26 mouse cellular contexts compared by ENCODE assay signal in genomic region chr11:65213806-65214205, GRCm38 (mm10). TPM values are rescaled to one million over a fixed set of nuclear protein-coding genes. Genes with fewer than 3 reads are reported as not detected.
DNase-seq lines count a peak whose midpoint lies in the region; ATAC-seq and TF ChIP-seq lines count a peak whose summit lies in the region.
"Had no signal": no experiment of that assay in that cellular context is flagged by ENCODE, and none has a peak within 500 bp of the region (broad histone marks: within the 10 kb centered on the region; RNA-seq: fewer than 3 reads in every experiment).

No protein-coding gene starts in this region.

- H3K36me3 ChIP-seq in heart, embryonic 11.5 days (ENCODE audit: control insufficient read depth, insufficient read depth, low read length): peaks cover 12% of the 10 kb centered on the region
- H3K36me3 ChIP-seq in heart, embryonic 14.5 days (ENCODE audit: control insufficient read depth, insufficient read depth, low read length): peaks cover 60% of the 10 kb centered on the region
- H3K36me3 ChIP-seq in heart, embryonic 10.5 days: peaks cover 27% of the 10 kb centered on the region
- H3K36me3 ChIP-seq in heart, embryonic 16.5 days (ENCODE audit: control insufficient read depth, insufficient read depth): peaks cover 14% of the 10 kb centered on the region
- H3K36me3 ChIP-seq in CH12.LX (replicated peaks in 1 of 2; ENCODE audit: control insufficient read depth in 1 of 2, insufficient read depth in 1 of 2, low read length in 1 of 2): no peaks in the 10 kb centered on the region
- H3K36me3 ChIP-seq in kidney, adult 2 months (ENCODE audit: control insufficient read depth, insufficient read depth, low read length): no peaks in the 10 kb centered on the region
- H3K36me3 ChIP-seq: embryonic facial prominence, embryonic 10.5 days; embryonic facial prominence, embryonic 12.5 days; forebrain, embryonic 15.5 days; G1E had no signal

- H3K9ac ChIP-seq in heart, embryonic 11.5 days (ENCODE audit: low read depth, low read length): no peak overlapping the region
- no peak overlapping the region for H3K9ac ChIP-seq in heart, embryonic 14.5 days (ENCODE audit: low read length)
- H3K9ac ChIP-seq in heart, embryonic 16.5 days (ENCODE audit: low read length): no peak overlapping the region
- H3K9ac ChIP-seq in CH12.LX (ENCODE audit: insufficient read depth, low read depth): no peak overlapping the region
- H3K9ac ChIP-seq: embryonic facial prominence, embryonic 12.5 days; forebrain, embryonic 13.5 days; forebrain, embryonic 15.5 days had no signal

- dilution Hi-C loops in CH12.LX (cut with MboI; ENCODE audit: extremely low pct_ligation_motif_present, extremely low pct_unique_long_range_greater_than_20kb, low sequenced_read_pairs): no loop called here

- intact Hi-C loops in heart, postnatal 25 days (cut with DNase I): loop anchor here (10.0 kb wide), 1 partner anchor 151 kb away; no protein-coding TSS in a partner anchor

- no peak for DNase-seq in heart, postnatal 25 days (ENCODE audit: low spot score)
- no peak for DNase-seq in heart, embryonic 10.5 days (ENCODE audit: low spot score)
- DNase-seq in heart, postnatal 4 days: no peak
- DNase-seq in CH12.LX (ENCODE audit: extremely low read depth): peak; percentile 75
- DNase-seq in kidney, adult 2 months: no peak
- DNase-seq: adrenal gland, adult 8-10 months; adrenal gland, postnatal 14 days; adrenal gland, postnatal 36 days; cerebellum, adult 11-12 months; cerebellum, adult 2 months; cerebellum, adult 9-10 months; cerebellum, postnatal 10 days; cerebellum, postnatal 25 days had no signal

- in situ Hi-C loops in CH12.LX (cut with MboI; ENCODE audit: low pct_ligation_motif_present, low pct_unique_long_range_greater_than_20kb, low sequenced_read_pairs): no loop called here

- TF ChIP-seq EP300 in CH12.LX (IDR thresholded peaks at IDR 0.05; ENCODE audit: low read length): peak; percentile 86

- H3K79me2 ChIP-seq in CH12.LX (replicated peaks; ENCODE audit: control insufficient read depth, extremely low read depth, insufficient read depth, poor library complexity, severe bottlenecking): no peaks in the 10 kb centered on the region

- no peak for TF ChIP-seq CTCF in CH12.LX (conservative IDR thresholded peaks at IDR 0.05 in 1 of 2, IDR thresholded peaks at IDR 0.05 in 1 of 2; ENCODE audit: low read depth in 2 of 2, low read length in 2 of 2)
- TF ChIP-seq CTCF in kidney, adult 2 months (conservative IDR thresholded peaks at IDR 0.05; ENCODE audit: insufficient read depth, insufficient read length, low read depth, low read length): no peak

- no peak for TF ChIP-seq RAD21 in CH12.LX (IDR thresholded peaks at IDR 0.05; ENCODE audit: low read depth, low read length)

- no peak overlapping the region for H3K4me3 ChIP-seq in heart, embryonic 11.5 days (ENCODE audit: low read depth, low read length)
- H3K4me3 ChIP-seq in heart, embryonic 14.5 days (ENCODE audit: control insufficient read depth in 1 of 2, insufficient read depth in 1 of 2, low read depth in 1 of 2, low read length in 2 of 2): no peak overlapping the region
- no peak overlapping the region for H3K4me3 ChIP-seq in heart, embryonic 10.5 days
- no peak overlapping the region for H3K4me3 ChIP-seq in heart, embryonic 16.5 days (ENCODE audit: low read length)
- H3K4me3 ChIP-seq in CH12.LX (replicated peaks in 1 of 3; ENCODE audit: low read depth in 2 of 3, low read length in 2 of 3, poor library complexity in 1 of 3): no peak overlapping the region
- H3K4me3 ChIP-seq in kidney, adult 2 months (ENCODE audit: insufficient read depth, low read depth, low read length): no peak overlapping the region
- H3K4me3 ChIP-seq: embryonic facial prominence, embryonic 10.5 days; embryonic facial prominence, embryonic 12.5 days; forebrain, embryonic 13.5 days; forebrain, embryonic 15.5 days had no signal

- no peak for ATAC-seq in heart, embryonic 11.5 days (replicated peaks; ENCODE audit: insufficient number of reproducible peaks, low FRiP score, low TSS enrichment)
- no peak for ATAC-seq in heart, embryonic 14.5 days (ENCODE audit: insufficient number of reproducible peaks, insufficient read depth, low FRiP score, low read depth)
- no peak for ATAC-seq in heart, embryonic 16.5 days (replicated peaks; ENCODE audit: extremely low read depth, insufficient read depth, low FRiP score)
- ATAC-seq: activated CD4-positive, CD25-positive, alpha-beta regulatory T cell, adult 4 months; forebrain, embryonic 13.5 days; forebrain, embryonic 15.5 days; Patski had no signal

- H3K4me2 ChIP-seq in heart, embryonic 11.5 days: no peak overlapping the region
- H3K4me2 ChIP-seq in heart, embryonic 14.5 days (ENCODE audit: low read length): no peak overlapping the region
- H3K4me2 ChIP-seq in heart, embryonic 16.5 days (ENCODE audit: low read depth, low read length): no peak overlapping the region
- H3K4me2 ChIP-seq in CH12.LX (ENCODE audit: insufficient read depth, low read depth, poor library complexity, severe bottlenecking): no peak overlapping the region
- H3K4me2 ChIP-seq: embryonic facial prominence, embryonic 12.5 days; forebrain, embryonic 13.5 days; forebrain, embryonic 15.5 days had no signal

- TF ChIP-seq POLR2A in CH12.LX (IDR thresholded peaks at IDR 0.05; ENCODE audit: low read depth, low read length): no peak
- TF ChIP-seq POLR2A in kidney, adult 2 months (IDR thresholded peaks at IDR 0.05; ENCODE audit: low read depth, low read length): no peak

- WGBS in heart, embryonic 11.5 days (ENCODE audit: insufficient replicate concordance): 85% methylated on average over 2 of the region's 2 CpGs
- 80% methylated on average over 2 of the region's 2 CpGs for whole genome bisulfite sequencing in heart, embryonic 14.5 days
- WGBS in heart, embryonic 10.5 days: 93% methylated on average over 2 of the region's 2 CpGs
- WGBS in heart, embryonic 16.5 days: 86% methylated on average over 2 of the region's 2 CpGs
- 88% methylated on average over 2 of the region's 2 CpGs for WGBS in kidney, adult 2 months

- H3K27ac ChIP-seq in heart, embryonic 11.5 days (ENCODE audit: low read depth, low read length): 0 out of 2 replicates have a peak overlapping the region, but pooled peaks have one; percentile 6
- 0 out of 4 replicates have a peak overlapping the region, but pooled peaks have one; percentile 24 to 32 for H3K27ac ChIP-seq in heart, embryonic 14.5 days (replicated peaks in 1 of 2; ENCODE audit: control insufficient read depth in 1 of 2, insufficient read depth in 1 of 2, low read depth in 2 of 2, low read length in 2 of 2)
- no peak overlapping the region; the same call in 1 of the 2 replicates for H3K27ac ChIP-seq in heart, embryonic 10.5 days
- H3K27ac ChIP-seq in heart, embryonic 16.5 days (ENCODE audit: low read length): 0 out of 2 replicates have a peak overlapping the region, but pooled peaks have one; percentile 5
- no peak overlapping the region for H3K27ac ChIP-seq in CH12.LX (ENCODE audit: insufficient read depth, low read depth)
- H3K27ac ChIP-seq in kidney, adult 2 months (ENCODE audit: insufficient read depth, low read depth, low read length): no peak overlapping the region
- H3K27ac ChIP-seq: embryonic facial prominence, embryonic 10.5 days; embryonic facial prominence, embryonic 12.5 days; forebrain, embryonic 13.5 days; forebrain, embryonic 15.5 days had no signal

- H3K4me1 ChIP-seq in heart, embryonic 11.5 days (ENCODE audit: control insufficient read depth, insufficient read depth, low read length): peaks cover 43% of the 10 kb centered on the region
- peaks cover 28 to 52% of the 10 kb centered on the region in 2 experiments for H3K4me1 ChIP-seq in heart, embryonic 14.5 days (ENCODE audit: control insufficient read depth in 2 of 2, insufficient read depth in 2 of 2, low read length in 2 of 2)
- H3K4me1 ChIP-seq in heart, embryonic 10.5 days: peaks cover 58% of the 10 kb centered on the region
- H3K4me1 ChIP-seq in heart, embryonic 16.5 days (ENCODE audit: control insufficient read depth, insufficient read depth, low read length): peaks cover 37% of the 10 kb centered on the region
- H3K4me1 ChIP-seq in CH12.LX (ENCODE audit: control insufficient read depth in 1 of 2, insufficient read depth in 2 of 2): peaks cover 0 to 45% of the 10 kb centered on the region in 2 experiments; a peak in 2 of 4 replicates
- no peaks in the 10 kb centered on the region for H3K4me1 ChIP-seq in kidney, adult 2 months (ENCODE audit: control insufficient read depth, insufficient read depth, low read length)
- H3K4me1 ChIP-seq: embryonic facial prominence, embryonic 12.5 days had no signal

- no peaks in the 10 kb centered on the region for H3K27me3 ChIP-seq in heart, embryonic 11.5 days (ENCODE audit: control insufficient read depth, insufficient read depth, low read length)
- H3K27me3 ChIP-seq in heart, embryonic 14.5 days (ENCODE audit: control insufficient read depth, insufficient read depth, low read length): no peaks in the 10 kb centered on the region
- H3K27me3 ChIP-seq in heart, embryonic 10.5 days (ENCODE audit: insufficient read depth, poor library complexity, severe bottlenecking): no peaks in the 10 kb centered on the region
- H3K27me3 ChIP-seq in heart, embryonic 16.5 days (ENCODE audit: control insufficient read depth, insufficient read depth, low read length): no peaks in the 10 kb centered on the region
- no peaks in the 10 kb centered on the region for H3K27me3 ChIP-seq in CH12.LX (replicated peaks)
- H3K27me3 ChIP-seq in kidney, adult 2 months (replicated peaks; ENCODE audit: control insufficient read depth, insufficient read depth, low read length): no peaks in the 10 kb centered on the region
- H3K27me3 ChIP-seq: embryonic facial prominence, embryonic 12.5 days; forebrain, embryonic 13.5 days; forebrain, embryonic 15.5 days had no signal

- H3K9me3 ChIP-seq in heart, embryonic 11.5 days (replicated peaks; ENCODE audit: control insufficient read depth, low read length): no peaks in the 10 kb centered on the region
- H3K9me3 ChIP-seq in heart, embryonic 14.5 days (ENCODE audit: control insufficient read depth, low read length): no peaks in the 10 kb centered on the region
- no peaks in the 10 kb centered on the region for H3K9me3 ChIP-seq in heart, embryonic 10.5 days
- no peaks in the 10 kb centered on the region for H3K9me3 ChIP-seq in heart, embryonic 16.5 days (replicated peaks; ENCODE audit: control insufficient read depth, low read length)
- H3K9me3 ChIP-seq in CH12.LX (replicated peaks; ENCODE audit: low read length): no peaks in the 10 kb centered on the region
- H3K9me3 ChIP-seq: embryonic facial prominence, embryonic 10.5 days; embryonic facial prominence, embryonic 12.5 days; forebrain, embryonic 13.5 days; forebrain, embryonic 15.5 days; G1E had no signal

RNA-seq across cellular contexts. Expression of gene Arhgap44, which starts 51.0 kb away (rescaled TPM):
- polyA plus RNA-seq in heart, embryonic 11.5 days (2014; fragmentation: Nextera tagmentation; extraction: Ambion mirVana): 10.1 and 12.4 TPM in 2 replicates
- total RNA-seq in heart, postnatal 25 days (2021): 10 to 100 TPM; 20.8 to 22.4 TPM
- polyA plus RNA-seq in heart, embryonic 14.5 days (2014; fragmentation: Nextera tagmentation; extraction: Ambion mirVana): 13.9 and 14.0 TPM in 2 replicates
- 8.4 and 11.3 TPM in 2 replicates for polyA plus RNA-seq in heart, embryonic 10.5 days (2016; fragmentation: Nextera tagmentation; extraction: Ambion mirVana)
- 11.3 and 11.4 TPM in 2 replicates for polyA plus RNA-seq in heart, embryonic 16.5 days (2015; fragmentation: Nextera tagmentation; extraction: Ambion mirVana)
- total RNA-seq in heart, postnatal 4 days (2021): 10 to 100 TPM; 19.9 to 23.7 TPM
- total RNA-seq in CH12.LX (2012; rRNA removed) (0.04 TPM in 1 of 2 replicates, not detected in the other), CH12.LX (2014; rRNA removed) (not detected in 2 replicates)
- polyA plus RNA-seq in CH12.LX (2012; ENCODE audit: insufficient read length, low read depth): 0.07 TPM in 1 of 2 replicates, not detected in the other
- polyA plus RNA-seq in kidney, adult 2 months (2012; rRNA removed): 5.0 and 6.7 TPM in 2 replicates
- polyA plus RNA-seq: G1E had no signal

RNA-seq across cellular contexts. Expression of gene 1700086D15Rik, which starts 54.1 kb away (rescaled TPM):
- polyA plus RNA-seq in heart, embryonic 11.5 days (2014; fragmentation: Nextera tagmentation; extraction: Ambion mirVana): 0.43 TPM in 1 of 2 replicates, not detected in the other
- total RNA-seq in heart, postnatal 25 days (2021): under 1 TPM; 0.31 to 0.47 TPM
- polyA plus RNA-seq in heart, embryonic 14.5 days (2014; fragmentation: Nextera tagmentation; extraction: Ambion mirVana): 0.19 TPM in 1 of 2 replicates, not detected in the other
- polyA plus RNA-seq in heart, embryonic 10.5 days (2016; fragmentation: Nextera tagmentation; extraction: Ambion mirVana): 0.14 and 0.16 TPM in 2 replicates
- polyA plus RNA-seq in heart, embryonic 16.5 days (2015; fragmentation: Nextera tagmentation; extraction: Ambion mirVana): 0.27 TPM in 1 of 2 replicates, not detected in the other
- total RNA-seq in heart, postnatal 4 days (2021): under 1 TPM; 0.74 to 0.81 TPM
- not detected in 2 replicates for total RNA-seq in CH12.LX (2012; rRNA removed)
- not detected in 2 replicates for total RNA-seq in CH12.LX (2014; rRNA removed)
- not detected in 2 replicates for polyA plus RNA-seq in CH12.LX (2012; ENCODE audit: insufficient read length, low read depth)
- polyA plus RNA-seq in kidney, adult 2 months (2012; rRNA removed): 0.09 and 0.11 TPM in 2 replicates
- polyA plus RNA-seq: activated CD4-positive, CD25-positive, alpha-beta regulatory T cell, adult 4 months; C2C12; embryonic facial prominence, embryonic 10.5 days; embryonic facial prominence, embryonic 12.5 days; embryonic facial prominence, embryonic 14.5 days; forebrain, embryonic 11.5 days; forebrain, embryonic 13.5 days; G1E; Patski had no signal

RNA-seq across cellular contexts. Expression of gene Myocd, which starts 56.0 kb away (rescaled TPM):
- 66.4 and 66.5 TPM in 2 replicates for polyA plus RNA-seq in heart, embryonic 11.5 days (2014; fragmentation: Nextera tagmentation; extraction: Ambion mirVana)
- 100 to 1,000 TPM in 1 of 2 experiments, 10 to 100 TPM in 1; 85.7 to 101 TPM for total RNA-seq in heart, postnatal 25 days (2021)
- polyA plus RNA-seq in heart, embryonic 14.5 days (2014; fragmentation: Nextera tagmentation; extraction: Ambion mirVana): 68.7 and 69.8 TPM in 2 replicates
- polyA plus RNA-seq in heart, embryonic 10.5 days (2016; fragmentation: Nextera tagmentation; extraction: Ambion mirVana): 53.2 and 73.8 TPM in 2 replicates
- 52.5 and 60.5 TPM in 2 replicates for polyA plus RNA-seq in heart, embryonic 16.5 days (2015; fragmentation: Nextera tagmentation; extraction: Ambion mirVana)
- 100 to 1,000 TPM; 113 to 131 TPM for total RNA-seq in heart, postnatal 4 days (2021)
- not detected in 2 replicates for total RNA-seq in CH12.LX (2012; rRNA removed)
- total RNA-seq in CH12.LX (2014; rRNA removed): not detected in 2 replicates
- polyA plus RNA-seq in CH12.LX (2012; ENCODE audit: insufficient read length, low read depth): not detected in 2 replicates
- 0.34 and 1.2 TPM in 2 replicates for polyA plus RNA-seq in kidney, adult 2 months (2012; rRNA removed)
- polyA plus RNA-seq: activated CD4-positive, CD25-positive, alpha-beta regulatory T cell, adult 4 months; G1E; Patski had no signal

Comparison
In these comparisons a context has a peak if more than half of its experiments do, and no peak if none do; other contexts are left out.
1. H3K27ac ChIP-seq: peak in heart, embryonic 11.5 days (single experiment), heart, embryonic 14.5 days (2 of 2) and heart, embryonic 16.5 days (single experiment); none in heart, embryonic 10.5 days (single experiment), CH12.LX (single experiment) and kidney, adult 2 months (single experiment).
2. RNA of gene Myocd, which starts 56.0 kb away (polyA plus RNA-seq): 68.7 to 69.8 TPM in heart, embryonic 14.5 days, 66.4 to 66.5 TPM in heart, embryonic 11.5 days, 53.2 to 73.8 TPM in heart, embryonic 10.5 days and 52.5 to 60.5 TPM in heart, embryonic 16.5 days; 0.34 to 1.2 TPM in kidney, adult 2 months and not detected in CH12.LX; every median in the first group is over 10 times any median in the second.